Mouse (Mus musculus) megakaryocyte, embryonic 14.5 days (primary cell): ENCODE results near the gene Pyroxd2.

Experiments
- FLI1 ChIP-seq: IDR thresholded peaks from 2 replicates; pipeline ENCODE4 v1.6.1; 2012; ENCODE audit warnings: low read length, inconsistent platforms, mixed read lengths
- GATA1 ChIP-seq: IDR thresholded peaks from 3 replicates; pipeline ENCODE4 v1.6.1; 2012; ENCODE audit warnings: mixed read lengths, low read length, inconsistent platforms, borderline replicate concordance

GRCm38 (mm10) chr19:42698576-42698975 lies 54.0 kb downstream of the Pyroxd2 start:
- TF ChIP-seq GATA1: no peak
- TF ChIP-seq FLI1: no peak
